Mouse (Mus musculus) liver, adult 10 weeks (tissue): ENCODE measurements around the gene Dixdc1. TPM values are rescaled to one million over a fixed set of nuclear protein-coding genes. Genes with fewer than 3 reads are reported as not detected.

Experiments used
- polyA plus RNA-seq: library from polyadenylated mRNA; stranded (reverse); fragments of 350-450 nt; fragmentation: Illumina TruSeq; extraction: RNeasy Lipid Tissue Mini Kit (QIAGEN cat#74804); gene quantifications from one replicate; pipeline ENCODE4 v1.2.3, GENCODE M21; 2014; ENCODE audit warnings: low read depth, low replicate concordance

Dixdc1 gene
- polyA plus RNA-seq: 14.7 TPM

GRCm38 (mm10) chr9:50738914-50739870 lies at the start of gene Dixdc1:
TSS of gene Dixdc1 (minus strand) at chr9:50739517.

DNA sequence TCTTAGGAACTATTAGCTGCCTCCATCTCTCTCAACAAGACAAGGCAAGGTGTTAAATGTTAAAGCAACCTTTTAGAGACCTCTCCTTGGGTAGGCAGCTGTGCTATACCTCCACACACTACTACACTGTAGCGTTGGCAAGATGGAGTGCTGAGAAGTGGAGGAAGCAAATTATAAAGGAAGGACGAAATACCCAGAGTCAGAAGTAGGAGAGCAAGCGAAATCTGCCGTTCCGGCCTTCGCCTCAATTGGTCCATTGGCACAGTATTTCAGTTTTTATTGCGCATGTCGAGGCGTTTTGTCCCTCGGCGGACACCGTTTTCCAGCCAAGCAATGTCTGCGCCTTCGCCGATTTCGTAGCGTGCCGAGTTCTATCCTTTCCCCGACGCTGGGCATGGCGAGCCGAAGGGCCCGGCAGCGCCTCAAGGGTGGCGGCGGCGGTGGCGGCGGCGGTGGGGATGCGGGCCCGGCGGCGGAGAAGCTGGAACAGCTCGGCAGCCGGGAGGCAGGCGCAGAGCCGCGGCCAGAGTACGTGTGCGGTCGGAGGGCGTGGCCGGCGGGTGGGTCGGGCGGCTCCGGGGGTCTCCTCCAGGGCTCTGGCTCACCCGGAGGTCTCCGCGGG lies 35.8 kb upstream of the Dixdc1 start, which contains the start of the genes Alg9 and 1110032A03Rik:
TSS of gene Alg9 (plus strand) at position 29 of the 622 bp plus-strand sequence.
TSS of gene 1110032A03Rik (minus strand) at position 530 of the 622 bp plus-strand sequence.

DNA sequence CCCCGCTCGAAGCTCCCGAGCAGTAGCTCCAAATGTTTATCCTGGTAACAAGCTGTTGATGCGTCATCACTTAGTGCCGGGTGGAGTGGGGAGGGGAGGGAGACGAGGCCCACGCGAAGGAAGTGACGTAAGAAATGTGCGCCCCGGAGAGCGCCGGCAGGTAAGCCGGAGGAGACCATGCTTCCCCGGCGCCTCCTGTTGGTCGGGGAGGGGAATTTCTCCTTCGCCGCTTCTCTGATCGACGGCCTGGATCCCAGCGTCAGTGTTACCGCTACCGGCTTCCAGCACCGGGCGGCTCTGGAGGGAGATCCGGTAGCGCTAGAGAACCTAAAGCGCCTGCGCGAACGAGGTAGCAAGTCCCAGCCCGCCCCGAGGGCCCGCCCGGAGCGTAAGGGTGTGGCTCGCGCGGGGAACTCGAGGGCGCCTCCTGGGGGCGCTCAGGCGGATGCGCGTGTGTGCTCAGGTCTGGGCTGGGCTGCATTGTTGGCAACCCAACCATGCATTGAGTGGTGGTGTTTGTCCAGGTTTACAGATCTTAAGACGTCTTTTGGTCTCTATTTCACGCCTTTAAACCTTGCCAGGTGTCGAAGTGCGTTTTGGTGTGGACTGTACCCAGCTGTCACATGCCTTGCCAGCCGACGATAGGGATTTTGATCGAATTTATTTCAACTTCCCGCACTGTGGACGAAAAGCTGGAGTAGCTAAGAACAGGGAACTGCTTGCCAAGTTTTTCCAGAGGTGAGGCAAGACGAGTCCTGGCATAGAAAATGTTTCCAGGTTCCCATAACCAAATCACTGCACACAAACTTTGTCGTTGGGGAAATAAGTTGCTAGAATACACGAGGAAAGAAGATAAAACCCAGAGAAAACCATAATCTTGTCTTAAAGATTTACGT lies 29.0 kb upstream of the Dixdc1 start, which contains the start of gene Fdxacb1:
TSS of gene Fdxacb1 (plus strand) at position 130 of the 896 bp plus-strand sequence.

DNA sequence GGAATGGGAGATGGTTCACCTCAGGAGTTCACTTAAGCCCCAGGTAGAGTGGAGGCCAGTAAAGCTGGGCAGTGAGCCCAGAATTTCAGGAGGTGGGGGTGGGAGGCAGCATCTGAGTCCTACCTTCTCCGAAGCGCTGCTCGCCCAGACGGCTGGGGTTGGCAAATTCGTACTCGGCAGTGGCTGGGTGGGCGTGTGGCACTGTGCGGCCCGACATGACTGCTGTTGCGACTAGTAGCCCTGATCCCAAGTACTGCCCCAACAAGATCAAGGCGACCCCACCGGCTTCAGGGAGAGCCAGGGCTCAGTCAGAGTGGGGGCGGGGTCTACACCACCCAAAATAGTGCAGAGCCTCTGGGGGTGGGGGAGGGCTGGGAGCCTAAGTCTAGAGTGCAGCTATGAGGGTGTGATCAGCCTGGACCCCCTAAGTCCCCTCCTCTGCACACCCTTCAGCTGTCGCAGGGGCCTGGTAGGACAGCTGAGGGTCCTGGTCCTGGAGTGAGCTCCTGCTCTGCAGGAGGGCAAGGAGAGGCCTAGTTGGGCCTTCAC lies 12.8 kb upstream of the Dixdc1 start, which contains the start of gene Hspb2:
TSS of gene Hspb2 (minus strand) at position 301 of the 549 bp plus-strand sequence.

GRCm38 (mm10) chr9:50751323-50751722 lies 12.0 kb upstream of the Dixdc1 start, which contains the start of gene Cryab:
TSS of gene Cryab (plus strand) at chr9:50751325.

DNA sequence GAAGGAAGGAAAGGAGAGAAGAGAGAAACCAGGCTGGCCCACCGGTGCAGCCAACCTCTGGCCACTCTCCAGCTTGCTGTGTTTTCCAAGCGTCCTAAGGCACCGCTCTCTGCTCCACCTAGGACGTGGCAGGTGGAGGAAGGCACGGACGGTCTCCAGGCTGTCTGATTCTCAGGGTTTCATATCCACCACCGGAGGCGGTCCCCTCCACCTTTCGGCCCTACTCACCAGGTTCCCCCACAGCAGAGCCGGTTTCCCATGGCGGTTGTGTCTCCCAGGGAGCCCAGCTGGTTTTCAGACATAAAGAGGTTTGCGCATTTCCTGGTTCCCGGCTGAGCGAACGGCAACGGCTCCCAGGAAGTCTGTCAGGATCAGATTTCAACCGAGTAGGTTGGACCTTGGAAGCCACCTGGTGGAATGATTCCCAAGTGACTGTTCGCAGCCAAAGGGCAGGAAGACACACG lies 6.9 kb upstream of the Dixdc1 start, which contains the start of gene 2310030G06Rik:
TSS of gene 2310030G06Rik (minus strand) at position 323 of the 464 bp plus-strand sequence.

GRCm38 (mm10) chr9:50659392-50660217 lies 79.7 kb downstream of the Dixdc1 start, which contains the start of gene Dlat:
TSS of gene Dlat (minus strand) at chr9:50659780.

GRCm38 (mm10) chr9:50616766-50617603 lies 122.3 kb downstream of the Dixdc1 start, which contains the start of the genes Pih1d2 and Nkapd1:
TSS of gene Pih1d2 (plus strand) at chr9:50617321.
TSS of gene Nkapd1 (minus strand) at chr9:50617464.

Other genes with a start within 250 kb of the Dixdc1 start
- 2.0 TPM for gene Plet1, start 245.0 kb downstream of the Dixdc1 start, polyA plus RNA-seq
- 132 TPM for gene Pts, start 210.8 kb downstream of the Dixdc1 start, polyA plus RNA-seq
- gene Il18, start 184.7 kb downstream of the Dixdc1 start, polyA plus RNA-seq: 92.4 TPM
- gene Bco2, start 184.3 kb downstream of the Dixdc1 start, polyA plus RNA-seq: 31.7 TPM
- 6.3 TPM for gene Tex12, start 178.2 kb downstream of the Dixdc1 start, polyA plus RNA-seq
- gene Sdhd, start 135.7 kb downstream of the Dixdc1 start, polyA plus RNA-seq: 263 TPM
- 69.1 TPM for gene Timm8b, start 135.6 kb downstream of the Dixdc1 start, polyA plus RNA-seq
- gene Pih1d2, start 122.2 kb downstream of the Dixdc1 start, polyA plus RNA-seq: 1.2 TPM
- 32.2 TPM for gene Nkapd1, start 122.1 kb downstream of the Dixdc1 start, polyA plus RNA-seq
- 70.5 TPM for gene Dlat, start 79.7 kb downstream of the Dixdc1 start, polyA plus RNA-seq
- 31.9 TPM for gene 2310030G06Rik, start 7.0 kb upstream of the Dixdc1 start, polyA plus RNA-seq
- 2.7 TPM for gene Cryab, start 11.8 kb upstream of the Dixdc1 start, polyA plus RNA-seq
- gene Hspb2, start 12.8 kb upstream of the Dixdc1 start, polyA plus RNA-seq: not detected
- gene Fdxacb1, start 28.7 kb upstream of the Dixdc1 start, polyA plus RNA-seq: 4.0 TPM
- gene Alg9, start 35.5 kb upstream of the Dixdc1 start, polyA plus RNA-seq: 5.4 TPM
- gene 1110032A03Rik, start 36.0 kb upstream of the Dixdc1 start, polyA plus RNA-seq: 88.7 TPM
- gene Ppp2r1b, start 105.8 kb upstream of the Dixdc1 start, polyA plus RNA-seq: 21.9 TPM